Mouse (Mus musculus) liver, embryonic 16.5 days (tissue): ENCODE results near the gene Plxdc2. TPM values are rescaled to one million over a fixed set of nuclear protein-coding genes. Genes with fewer than 3 reads are reported as not detected.

ENCODE experiments used
- ATAC-seq: fragments of 200-750 bp; cut with Nextera tagmentation; 2 replicates; pipeline ENCODE4 v1.8.0; 2017; ENCODE audit warnings: low read depth, mild to moderate bottlenecking, moderate number of reproducible peaks, moderate library complexity
- H3K27ac ChIP-seq: fragments of 300-500 bp; sonication (generic); 2 replicates; pipeline ENCODE4 v1.5.1; 2014; ENCODE audit warnings: mild to moderate bottlenecking, low read length
- H3K27me3 ChIP-seq: fragments of 300-500 bp; sonication (generic); 2 replicates; pipeline ENCODE4 v1.6.1; 2014; ENCODE audit warnings: low read depth, low read length, mixed read lengths; ENCODE audit not compliant: control insufficient read depth, insufficient read depth
- H3K36me3 ChIP-seq: fragments of 300-500 bp; sonication (generic); 2 replicates; pipeline ENCODE4 v1.6.1; 2014; ENCODE audit warnings: mild to moderate bottlenecking; ENCODE audit not compliant: control insufficient read depth, insufficient read depth
- H3K4me1 ChIP-seq: fragments of 300-500 bp; sonication (generic); 2 replicates; pipeline ENCODE4 v1.6.1; 2014; ENCODE audit warnings: low read depth, low read length, mixed read lengths; ENCODE audit not compliant: control insufficient read depth
- H3K4me2 ChIP-seq: fragments of 300-500 bp; sonication (generic); 2 replicates; pipeline ENCODE4 v1.6.1; 2014; ENCODE audit warnings: low read depth, low read length, mixed read lengths
- H3K4me3 ChIP-seq: fragments of 300-500 bp; sonication (generic); 2 replicates; pipeline ENCODE4 v1.5.1; 2014; ENCODE audit warnings: low read depth, mild to moderate bottlenecking, low read length
- H3K9ac ChIP-seq: fragments of 300-500 bp; sonication (generic); 2 replicates; pipeline ENCODE4 v1.6.1; 2014; ENCODE audit warnings: low read depth, low read length
- H3K9me3 ChIP-seq: fragments of 300-500 bp; sonication (generic); replicated peaks from 2 replicates; pipeline ENCODE4 v1.6.1; 2016; ENCODE audit warnings: low read length; ENCODE audit not compliant: control insufficient read depth
- whole genome bisulfite sequencing: fragments of 180-500 bp; shearing (Covaris S2); extraction: QIAGEN DNeasy Blood & Tissue Kit; methylation state at CpG from one replicate; pipeline ENCODE4 v1.1.7; 2014; ENCODE audit not compliant: insufficient replicate concordance; 5-methylcytosine and 5-hydroxymethylcytosine counted together
- polyA plus RNA-seq: library from polyadenylated mRNA; unstranded; fragments of >200 nt; fragmentation: Nextera tagmentation; extraction: Ambion mirVana; gene quantifications from 2 replicates; pipeline ENCODE4 v1.2.1, GENCODE M21; 2015

Gene Plxdc2
- polyA plus RNA-seq, 1 experiment from 2014 or later = 1.8 TPM

DNA sequence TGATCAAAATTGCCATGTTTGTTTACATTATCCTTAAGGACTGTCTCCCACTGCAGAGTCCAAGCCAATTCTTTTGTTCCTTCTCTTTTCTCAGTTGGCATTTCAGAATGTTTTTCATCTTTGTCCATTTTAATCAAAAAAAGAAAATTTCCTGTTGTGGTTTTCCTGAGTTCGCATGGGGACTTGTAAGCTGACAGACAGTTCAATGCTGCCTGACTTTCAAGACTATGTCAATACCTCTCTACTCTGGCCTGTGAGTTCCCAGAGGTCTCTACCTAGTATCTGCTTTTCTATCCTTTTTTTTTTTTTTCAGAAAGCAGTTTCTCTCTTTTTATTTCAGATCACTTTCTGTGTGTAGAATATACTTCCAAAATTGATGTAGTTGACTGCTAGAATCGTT lies 295.6 kb downstream of the Plxdc2 start:
- H3K36me3 ChIP-seq = no peaks in the 10 kb centered on the region
- H3K4me3 ChIP-seq = no peak overlapping the region
- 32% methylated on average over 2 of the region's 2 CpGs for WGBS
- no peaks in the 10 kb centered on the region for H3K27me3 ChIP-seq
- no peaks in the 10 kb centered on the region for H3K9me3 ChIP-seq
- no peak overlapping the region for H3K4me2 ChIP-seq
- no peaks in the 10 kb centered on the region for H3K4me1 ChIP-seq
- H3K27ac ChIP-seq = no peak overlapping the region
- no peak for ATAC-seq
- no peak overlapping the region for H3K9ac ChIP-seq

DNA sequence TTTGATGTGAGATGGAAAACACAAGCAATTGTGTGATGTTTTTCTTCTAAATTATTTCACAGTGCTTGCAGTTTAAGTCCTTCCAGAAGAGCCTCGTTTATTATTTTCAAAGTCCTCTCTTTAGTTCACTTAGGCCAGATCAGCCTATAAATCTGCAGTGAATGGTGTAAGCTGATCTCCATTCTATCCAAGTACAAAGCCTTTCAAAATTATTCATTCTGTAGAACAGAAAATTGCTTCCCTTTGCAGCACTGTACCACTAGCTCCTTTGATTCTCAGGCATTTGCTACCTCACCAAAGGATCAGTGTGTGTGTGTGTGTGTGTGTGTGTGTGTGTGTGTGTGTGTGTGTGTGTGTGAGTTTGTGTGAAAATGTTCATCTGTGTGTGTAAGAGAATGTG lies 308.4 kb downstream of the Plxdc2 start:
- no peak overlapping the region for H3K9ac ChIP-seq
- no peak for ATAC-seq
- 29% methylated on average over 1 of the region's 1 CpGs for WGBS
- H3K4me2 ChIP-seq = no peak overlapping the region
- no peaks in the 10 kb centered on the region for H3K36me3 ChIP-seq
- H3K4me1 ChIP-seq = no peaks in the 10 kb centered on the region
- no peaks in the 10 kb centered on the region for H3K27me3 ChIP-seq
- no peak overlapping the region for H3K27ac ChIP-seq
- H3K9me3 ChIP-seq = no peaks in the 10 kb centered on the region
- H3K4me3 ChIP-seq = no peak overlapping the region

DNA sequence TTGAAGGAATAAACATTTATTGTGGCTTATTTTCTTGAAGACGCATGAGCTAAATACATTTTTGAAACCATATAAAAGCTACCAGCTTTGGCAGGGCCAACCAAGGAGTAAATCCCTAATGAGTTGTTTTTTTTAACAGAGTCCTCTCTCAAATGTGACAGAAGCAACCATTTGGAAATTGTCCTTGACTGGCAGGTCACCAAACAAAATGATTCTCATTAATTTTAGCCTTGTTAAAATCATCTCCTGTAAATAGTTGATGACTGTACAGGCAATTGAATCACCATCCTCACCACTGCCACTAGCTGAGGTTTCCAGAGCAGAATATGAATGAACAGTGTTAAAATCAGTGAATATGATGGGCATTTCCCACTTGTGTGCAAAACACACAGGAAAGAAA lies 312.3 kb downstream of the Plxdc2 start:
- no peaks in the 10 kb centered on the region for H3K4me1 ChIP-seq
- H3K27ac ChIP-seq = no peak overlapping the region
- 73% methylated on average over 1 of the region's 1 CpGs for WGBS
- no peaks in the 10 kb centered on the region for H3K36me3 ChIP-seq
- no peak overlapping the region for H3K4me3 ChIP-seq
- no peak overlapping the region for H3K9ac ChIP-seq
- ATAC-seq = no peak
- H3K4me2 ChIP-seq = no peak overlapping the region
- no peaks in the 10 kb centered on the region for H3K9me3 ChIP-seq
- no peaks in the 10 kb centered on the region for H3K27me3 ChIP-seq

DNA sequence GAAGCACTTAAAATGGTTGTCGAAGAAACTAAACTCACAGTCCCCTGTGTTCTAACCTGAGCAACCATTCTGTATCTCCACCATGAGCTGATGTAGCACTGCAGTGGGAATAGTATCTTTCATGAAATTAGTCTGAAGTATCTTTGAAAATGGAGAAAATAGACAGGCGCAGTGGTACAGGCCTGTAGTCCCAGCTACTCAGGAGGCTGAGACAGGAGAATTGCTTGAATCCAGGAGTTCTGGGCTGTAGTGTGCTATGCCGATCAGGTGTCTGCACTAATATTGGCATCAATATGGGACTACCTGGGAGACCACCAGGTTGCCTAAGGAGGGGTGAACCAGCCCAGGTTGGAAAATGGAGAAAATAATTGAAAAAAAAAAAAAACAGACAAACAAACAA lies 326.8 kb downstream of the Plxdc2 start:
- Histone ChIP-seq H3K9ac (no peak overlapping the region), H3K36me3 (no peaks in the 10 kb centered on the region)
- 65% methylated on average over 3 of the region's 3 CpGs for WGBS

DNA sequence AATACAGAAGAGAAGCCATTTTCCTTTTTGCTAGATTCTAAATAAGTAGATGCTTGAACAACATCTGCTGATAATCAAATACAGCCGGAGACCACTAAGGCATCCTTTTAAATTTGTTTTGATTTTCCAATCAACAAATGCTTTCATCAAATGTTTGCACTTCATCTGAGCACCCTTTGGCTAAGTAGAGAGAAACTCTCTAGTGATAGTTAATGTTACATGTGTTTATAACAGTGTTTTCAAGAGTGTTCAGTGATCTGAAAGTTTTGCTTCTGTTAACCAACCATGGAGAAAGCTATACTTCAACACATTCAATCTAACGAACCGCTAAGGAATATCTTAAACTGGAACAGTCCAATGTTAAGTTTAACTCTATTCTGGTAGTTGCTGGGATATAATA lies 327.6 kb downstream of the Plxdc2 start:
- WGBS = 65% methylated on average over 3 of the region's 3 CpGs
- no peaks in the 10 kb centered on the region for H3K36me3 ChIP-seq
- no peak overlapping the region for H3K27ac ChIP-seq
- no peaks in the 10 kb centered on the region for H3K4me1 ChIP-seq
- no peak overlapping the region for H3K4me3 ChIP-seq
- no peak overlapping the region for H3K9ac ChIP-seq
- no peaks in the 10 kb centered on the region for H3K27me3 ChIP-seq
- no peak overlapping the region for H3K4me2 ChIP-seq
- ATAC-seq = no peak
- no peaks in the 10 kb centered on the region for H3K9me3 ChIP-seq

More for the DNA sequence above, 326.8 kb downstream of the Plxdc2 start:
- no peaks in the 10 kb centered on the region for H3K9me3 ChIP-seq
- H3K4me1 ChIP-seq = no peaks in the 10 kb centered on the region
- no peak for ATAC-seq
- H3K4me3 ChIP-seq = no peak overlapping the region
- no peak overlapping the region for H3K4me2 ChIP-seq
- no peak overlapping the region for H3K27ac ChIP-seq
- no peaks in the 10 kb centered on the region for H3K27me3 ChIP-seq

DNA sequence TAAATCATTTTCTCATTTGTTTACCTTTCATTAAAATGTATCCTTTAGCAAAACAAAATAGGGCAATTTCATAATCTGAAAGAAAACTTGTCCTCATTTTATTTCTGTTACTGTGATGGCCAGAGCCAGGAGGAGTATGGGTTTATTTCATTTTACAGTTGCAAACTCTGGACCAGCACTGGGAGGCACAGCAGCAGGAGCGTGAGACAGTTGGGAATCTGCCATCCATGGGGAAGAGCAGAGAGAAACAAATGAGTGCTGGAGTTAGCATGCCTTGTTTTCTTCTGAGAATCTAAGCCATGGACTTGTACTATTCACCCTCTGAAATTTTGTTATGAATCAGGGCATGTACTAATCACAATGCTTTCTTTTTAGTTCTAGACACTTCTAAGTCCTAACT lies 328.4 kb downstream of the Plxdc2 start:
- Histone ChIP-seq H3K4me1 (no peaks in the 10 kb centered on the region), H3K36me3 (no peaks in the 10 kb centered on the region), H3K4me2 (no peak overlapping the region), H3K9ac (no peak overlapping the region), H3K4me3 (no peak overlapping the region), H3K27ac (no peak overlapping the region), H3K27me3 (no peaks in the 10 kb centered on the region), H3K9me3 (no peaks in the 10 kb centered on the region)
- no peak for ATAC-seq
- 49% methylated on average over 1 of the region's 1 CpGs for WGBS

DNA sequence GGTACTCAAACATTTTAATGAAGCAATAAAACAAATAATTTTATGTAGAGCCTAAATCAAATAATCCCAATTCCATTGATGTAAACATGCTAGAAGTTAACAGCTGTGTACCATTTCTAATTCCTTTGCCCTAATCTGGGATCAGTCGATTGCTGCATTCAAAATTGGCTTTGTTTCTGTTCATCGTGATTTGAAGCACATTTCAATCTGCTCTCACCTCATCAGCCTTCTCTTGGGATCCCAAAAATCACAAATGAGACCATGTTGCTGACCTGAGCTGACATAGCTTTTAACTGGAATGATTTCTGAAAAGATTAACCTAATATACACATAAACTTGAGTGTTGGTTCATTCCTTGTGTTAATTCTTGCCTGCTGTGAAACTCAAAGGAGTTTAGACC lies 340.3 kb downstream of the Plxdc2 start:
- Histone ChIP-seq H3K27me3 (no peaks in the 10 kb centered on the region), H3K36me3 (no peaks in the 10 kb centered on the region), H3K4me1 (no peaks in the 10 kb centered on the region), H3K9me3 (no peaks in the 10 kb centered on the region), H3K27ac (no peak overlapping the region), H3K4me3 (no peak overlapping the region), H3K9ac (no peak overlapping the region), H3K4me2 (no peak overlapping the region)
- 59% methylated on average over 2 of the region's 2 CpGs for WGBS
- ATAC-seq = no peak

DNA sequence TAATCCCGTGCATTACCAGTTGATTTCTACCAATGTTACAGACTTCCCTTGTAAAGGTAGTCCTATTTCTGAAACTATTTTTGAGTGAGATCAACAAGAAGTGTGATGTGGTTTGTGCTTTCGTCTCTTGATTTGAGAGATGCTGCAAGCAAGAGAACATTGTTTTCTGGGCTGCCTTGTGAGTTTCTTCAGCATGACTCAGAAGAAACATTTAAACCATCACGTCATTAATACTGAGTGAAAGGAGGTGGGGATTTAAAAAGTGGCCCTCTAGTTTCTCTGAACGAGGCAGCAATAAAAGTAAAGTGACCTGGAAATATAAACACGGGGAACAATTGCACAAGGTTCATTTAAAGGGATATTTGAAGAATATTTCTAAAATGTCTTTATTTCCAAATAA lies 341.1 kb downstream of the Plxdc2 start:
- H3K27me3 ChIP-seq = no peaks in the 10 kb centered on the region
- ATAC-seq = no peak
- no peaks in the 10 kb centered on the region for H3K36me3 ChIP-seq
- H3K27ac ChIP-seq = no peak overlapping the region
- H3K9ac ChIP-seq = no peak overlapping the region
- 49% methylated on average over 5 of the region's 5 CpGs for WGBS
- H3K9me3 ChIP-seq = no peaks in the 10 kb centered on the region
- H3K4me1 ChIP-seq = no peaks in the 10 kb centered on the region
- no peak overlapping the region for H3K4me3 ChIP-seq
- H3K4me2 ChIP-seq = no peak overlapping the region

DNA sequence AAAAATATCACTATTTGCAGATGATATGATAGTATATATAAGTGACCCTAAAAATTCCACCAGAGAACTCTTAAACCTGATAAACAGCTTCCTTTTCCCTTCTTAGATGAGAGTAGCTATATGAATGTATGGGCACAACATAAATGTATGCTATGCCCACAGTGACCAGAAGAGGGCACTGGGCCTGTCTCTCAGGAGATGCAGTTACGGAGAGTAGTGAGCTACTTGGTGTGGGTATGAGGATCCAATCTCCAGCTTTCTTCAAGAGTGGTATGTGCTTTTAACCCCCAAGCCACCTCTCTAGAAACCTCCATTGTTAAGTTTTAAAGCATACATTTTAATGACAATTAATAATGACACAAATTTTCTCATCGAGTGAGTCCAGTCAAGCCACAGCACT lies 350.1 kb downstream of the Plxdc2 start:
- no peaks in the 10 kb centered on the region for H3K27me3 ChIP-seq
- no peak overlapping the region for H3K4me3 ChIP-seq
- no peak overlapping the region for H3K4me2 ChIP-seq
- WGBS = 66% methylated on average over 2 of the region's 2 CpGs
- no peaks in the 10 kb centered on the region for H3K36me3 ChIP-seq
- no peaks in the 10 kb centered on the region for H3K4me1 ChIP-seq
- ATAC-seq = no peak
- H3K9ac ChIP-seq = no peak overlapping the region
- no peaks in the 10 kb centered on the region for H3K9me3 ChIP-seq
- no peak overlapping the region for H3K27ac ChIP-seq

DNA sequence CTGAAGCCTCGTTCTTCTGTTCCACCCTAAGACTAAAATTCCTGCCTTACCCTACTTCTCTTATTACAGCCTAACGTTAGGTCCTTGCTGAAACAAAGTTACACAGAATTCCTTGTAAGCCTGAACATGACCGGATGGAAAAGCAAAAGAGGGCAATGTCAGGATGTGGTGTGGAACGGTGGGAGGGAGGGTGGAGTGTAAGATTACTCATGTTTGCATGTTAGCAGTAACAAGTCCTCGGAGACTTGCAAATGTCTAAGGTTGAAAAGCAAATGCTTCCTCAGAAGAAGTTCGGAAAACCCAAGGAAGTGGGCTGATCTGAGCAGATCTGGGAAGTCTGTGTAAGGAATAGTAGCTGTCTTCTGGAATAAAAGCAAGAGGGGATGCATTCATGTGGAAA lies 353.8 kb downstream of the Plxdc2 start:
- no peak for ATAC-seq
- no peaks in the 10 kb centered on the region for H3K4me1 ChIP-seq

More for the DNA sequence above, 353.8 kb downstream of the Plxdc2 start:
- Histone ChIP-seq H3K27ac (no peak overlapping the region), H3K4me3 (no peak overlapping the region), H3K9ac (no peak overlapping the region), H3K36me3 (no peaks in the 10 kb centered on the region), H3K27me3 (no peaks in the 10 kb centered on the region), H3K9me3 (no peaks in the 10 kb centered on the region), H3K4me2 (no peak overlapping the region)
- WGBS = 55% methylated on average over 6 of the region's 6 CpGs
